Mouse (Mus musculus): Measurements from ENCODE around the gene Hand1.
"Not testable (repeated sequence)": the region's sequence is repeated elsewhere in the genome, so short reads cannot be mapped to it uniquely, and the experiment has no call there.

The Hand1 gene

DNA sequence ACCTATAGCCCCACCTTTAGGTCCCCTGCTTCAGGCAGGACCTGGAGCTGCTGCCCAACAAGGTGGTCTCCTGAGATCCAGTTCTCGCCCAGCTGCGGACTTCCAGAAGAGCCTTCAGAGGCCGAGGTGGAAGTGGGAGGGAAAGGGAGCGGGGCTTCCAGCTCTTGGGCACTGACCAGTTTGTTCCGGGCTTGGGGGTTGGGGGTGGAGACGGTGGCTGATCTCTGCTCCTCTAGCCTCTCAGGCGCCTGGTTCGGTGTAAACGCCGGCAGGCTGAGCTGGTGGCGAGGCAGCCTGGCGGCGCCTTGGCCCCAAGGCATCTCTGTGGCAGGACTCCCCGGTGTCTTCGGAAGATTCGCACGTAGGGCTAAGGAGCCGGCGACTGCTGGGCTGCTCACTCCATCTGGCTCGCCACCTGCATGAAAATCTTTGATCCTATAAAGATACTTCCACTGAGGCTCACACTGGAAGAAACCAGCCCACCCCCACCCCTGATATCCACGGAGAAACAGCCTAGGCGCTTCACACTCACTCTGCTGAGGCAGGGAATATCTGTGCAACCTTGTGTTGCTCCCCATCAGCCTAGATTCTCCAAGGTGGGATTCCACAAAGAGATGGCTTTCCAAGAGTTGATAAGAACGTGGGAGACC lies at the start of gene Hand1:
Gene Hand1, minus strand, starts transcription at position 267 of the 650 bp plus-strand sequence.
- DNase-seq (ENCODE audit: low spot score in 2 of 2): no peak

DNA sequence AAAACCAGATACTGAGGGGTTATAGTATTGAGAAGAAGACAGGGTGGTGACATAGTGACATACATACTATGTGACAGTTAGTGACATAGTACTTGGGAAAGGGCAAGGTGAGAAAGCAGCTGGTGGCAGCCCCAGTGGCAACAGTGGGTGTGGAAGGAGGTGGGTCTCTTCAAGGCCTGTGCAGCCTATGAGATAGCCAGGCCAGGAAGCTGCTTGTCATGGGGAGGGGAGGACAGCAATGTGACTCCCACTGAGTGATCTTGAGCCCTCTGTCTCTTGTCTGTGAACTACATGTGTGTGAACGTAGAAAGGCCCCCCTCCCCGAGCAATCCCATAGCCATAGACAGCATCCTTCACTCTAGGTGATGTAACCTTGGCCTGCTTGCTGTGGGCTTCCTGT lies 43.5 kb upstream of the Hand1 start:
- DNase-seq (ENCODE audit: low spot score in 2 of 2): no peak

DNA sequence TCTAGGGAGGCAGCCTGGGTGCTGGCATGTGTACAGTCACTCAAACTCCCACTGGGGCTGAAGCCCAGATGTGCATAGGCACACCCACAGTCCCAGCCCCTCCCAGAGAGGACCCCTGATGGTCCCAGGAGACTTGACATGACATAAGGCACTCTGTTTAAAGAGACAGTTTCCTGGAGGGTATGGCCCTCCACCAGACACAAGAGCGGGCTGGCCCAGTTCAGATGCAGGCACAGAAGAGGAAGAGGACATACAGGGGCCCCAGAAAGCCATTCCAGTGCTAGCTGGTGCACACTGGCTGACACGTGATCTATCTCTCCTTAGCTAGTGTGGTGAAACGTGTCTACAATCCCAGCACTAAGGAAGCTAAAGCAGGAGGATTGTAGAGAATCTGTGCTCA lies 40.4 kb upstream of the Hand1 start:
- DNase-seq (ENCODE audit: low spot score in 2 of 2): no peak

- peak in 1 of 2 experiments; percentile 6 for DNase-seq (ENCODE audit: low spot score in 2 of 2)
Observed at GRCm38 (mm10) chr11:57868753-57869460, 36.3 kb upstream of the Hand1 start.

DNA sequence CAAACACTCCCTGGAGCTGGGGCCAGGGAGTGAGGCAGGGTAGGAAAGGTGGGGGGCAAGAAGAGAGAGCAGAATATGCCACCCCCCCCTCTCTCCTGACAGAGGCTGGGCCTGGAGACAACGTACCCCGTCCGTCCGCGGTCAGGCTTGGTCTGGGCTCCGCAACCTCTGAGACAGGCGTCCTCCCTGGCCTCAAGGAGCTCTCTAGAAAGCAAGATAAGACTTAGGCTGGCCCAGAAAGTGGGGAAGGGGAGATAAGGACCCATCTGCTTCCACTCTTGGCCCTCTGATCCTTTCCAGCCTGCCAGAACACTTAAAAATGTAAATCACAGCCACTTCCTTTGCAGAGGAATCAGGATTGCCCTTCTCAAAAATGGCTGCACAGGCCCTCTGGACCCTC lies 33.8 kb upstream of the Hand1 start:
- no peak for DNase-seq (ENCODE audit: low spot score in 2 of 2)

GRCm38 (mm10) chr11:57864577-57864976 lies 32.0 kb upstream of the Hand1 start:
- no peak for DNase-seq (ENCODE audit: low spot score in 2 of 2)

DNA sequence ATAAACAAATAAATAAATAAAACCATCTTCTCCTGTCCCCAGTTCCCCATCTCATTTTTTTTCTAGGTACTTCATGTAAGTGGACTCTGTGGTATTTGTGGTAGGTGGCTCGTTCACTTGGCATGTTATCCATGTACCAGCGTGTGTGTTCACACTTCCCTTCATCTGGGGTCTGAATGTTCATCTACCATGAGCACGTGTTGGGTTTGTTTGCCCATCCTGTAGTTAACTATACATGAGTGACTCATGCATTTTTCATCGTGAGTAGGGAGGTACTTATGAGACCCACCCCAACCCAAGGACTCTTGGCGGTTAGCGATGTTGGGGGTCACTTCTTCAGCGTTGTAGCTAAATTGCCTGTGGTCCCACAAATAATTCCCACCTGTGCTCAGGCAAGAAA lies 29.5 kb upstream of the Hand1 start:
- DNase-seq (ENCODE audit: low spot score in 2 of 2): no peak

DNA sequence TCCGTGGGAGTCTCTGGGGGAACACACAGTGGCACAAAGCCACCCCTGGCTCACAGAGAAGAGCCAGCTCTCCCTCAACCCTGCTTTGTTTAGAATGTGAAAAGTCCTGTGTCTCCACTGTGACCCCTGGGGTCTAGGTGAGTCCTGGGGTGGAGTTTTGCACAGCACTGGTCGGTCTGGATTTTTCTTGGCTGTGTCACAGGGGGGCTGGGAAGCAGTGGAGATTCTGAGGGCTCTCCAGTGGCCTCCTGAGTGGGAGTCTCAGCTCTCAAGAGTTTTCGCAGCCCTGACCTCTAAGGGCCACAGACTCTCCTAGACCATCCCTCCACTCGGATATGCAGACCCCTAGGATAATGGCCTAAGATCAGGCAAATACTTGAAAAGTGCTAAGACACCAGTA lies 25.1 kb upstream of the Hand1 start:
- no peak for DNase-seq (ENCODE audit: low spot score in 2 of 2)

DNA sequence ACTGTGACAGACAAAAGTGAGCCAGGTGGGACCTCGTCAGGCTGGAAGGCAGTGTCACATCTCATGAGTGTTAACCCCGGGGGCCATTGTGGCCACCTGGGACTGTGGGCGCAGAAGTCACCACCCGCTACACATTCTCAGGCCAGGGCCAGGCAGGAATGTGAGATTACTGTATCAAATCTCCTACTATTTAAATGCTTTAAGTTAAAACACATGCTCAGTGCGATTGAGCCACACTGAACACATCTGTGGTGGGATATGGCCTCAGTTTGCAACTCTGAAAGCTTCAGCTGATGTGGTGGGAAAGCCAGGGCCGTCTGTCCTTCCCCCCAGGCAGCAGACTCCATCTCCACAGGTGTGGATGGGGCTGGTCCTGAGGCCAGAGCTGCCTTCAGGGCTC lies 21.0 kb upstream of the Hand1 start:
- DNase-seq (ENCODE audit: low spot score in 2 of 2): no peak

GRCm38 (mm10) chr11:57850931-57851330 lies 18.3 kb upstream of the Hand1 start:
- DNase-seq (ENCODE audit: low spot score in 2 of 2): no peak

GRCm38 (mm10) chr11:57850298-57850697 lies 17.7 kb upstream of the Hand1 start:
- DNase-seq (ENCODE audit: low spot score in 2 of 2): no peak

GRCm38 (mm10) chr11:57847396-57847795 lies 14.8 kb upstream of the Hand1 start:
- no peak for DNase-seq (ENCODE audit: low spot score in 2 of 2)

DNA sequence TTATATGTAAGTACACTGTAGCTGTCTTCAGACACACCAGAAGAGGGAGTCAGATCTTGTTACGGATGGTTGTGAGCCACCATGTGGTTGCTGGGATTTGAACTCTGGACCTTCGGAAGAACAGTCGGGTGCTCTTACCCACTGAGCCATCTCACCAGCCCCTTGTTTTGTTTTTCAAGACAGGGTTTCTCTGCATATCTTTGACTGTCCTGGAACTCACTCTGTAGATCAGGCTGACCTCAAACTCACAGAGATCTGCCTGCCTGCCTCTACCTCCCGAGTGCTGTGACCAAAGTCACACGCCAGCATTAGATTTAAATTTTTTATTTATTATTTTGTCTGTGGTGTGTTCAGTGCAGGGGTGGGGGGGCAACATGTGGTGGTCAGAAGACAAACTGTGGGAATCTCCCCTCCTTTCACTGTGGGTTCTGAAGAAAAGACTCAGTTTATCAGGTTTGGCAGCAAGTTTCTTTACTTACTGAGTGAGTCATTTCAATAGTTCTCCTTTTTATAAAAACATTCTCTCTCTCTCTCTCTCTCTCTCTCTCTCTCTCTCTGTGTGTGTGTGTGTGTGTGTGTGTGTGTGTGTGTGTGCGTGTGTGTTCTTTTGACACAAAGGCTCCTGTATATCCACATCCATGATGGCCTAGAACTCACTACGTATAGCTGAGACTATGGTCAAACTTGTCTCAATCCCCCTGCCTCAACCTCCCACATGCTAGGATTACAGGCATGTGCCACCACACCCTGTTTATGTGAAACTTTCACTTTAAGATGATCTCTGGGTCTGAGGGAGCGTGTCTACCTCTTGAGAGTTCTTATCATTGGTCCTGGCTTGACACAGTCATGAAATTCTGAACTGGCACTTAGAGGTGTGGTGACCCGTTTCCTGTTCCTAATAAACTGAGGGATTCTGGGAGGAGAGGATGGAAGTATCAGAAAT lies 14.1 kb upstream of the Hand1 start:
- DNase-seq (ENCODE audit: low spot score in 2 of 2): not testable (repeated sequence)

DNA sequence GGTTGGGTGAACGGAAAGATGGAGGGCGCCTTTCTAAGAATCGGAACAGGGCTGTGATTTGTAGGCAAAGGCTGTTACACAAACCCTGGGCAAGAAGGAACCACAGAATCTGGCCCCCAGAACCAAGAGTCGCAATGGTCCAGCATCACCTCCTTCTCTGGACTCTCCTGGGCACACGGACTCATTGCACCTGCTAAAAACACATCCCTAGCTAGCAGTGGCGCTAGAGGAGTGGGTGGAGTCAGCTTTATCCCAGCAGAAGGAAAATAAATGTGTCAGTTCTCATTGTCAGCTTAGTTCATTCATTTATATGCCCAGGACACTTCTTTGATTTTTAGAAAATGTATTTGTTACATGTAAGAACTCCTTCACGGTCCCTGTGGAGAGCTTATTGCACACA lies 8.8 kb upstream of the Hand1 start:
- DNase-seq (ENCODE audit: low spot score in 2 of 2): no peak

DNA sequence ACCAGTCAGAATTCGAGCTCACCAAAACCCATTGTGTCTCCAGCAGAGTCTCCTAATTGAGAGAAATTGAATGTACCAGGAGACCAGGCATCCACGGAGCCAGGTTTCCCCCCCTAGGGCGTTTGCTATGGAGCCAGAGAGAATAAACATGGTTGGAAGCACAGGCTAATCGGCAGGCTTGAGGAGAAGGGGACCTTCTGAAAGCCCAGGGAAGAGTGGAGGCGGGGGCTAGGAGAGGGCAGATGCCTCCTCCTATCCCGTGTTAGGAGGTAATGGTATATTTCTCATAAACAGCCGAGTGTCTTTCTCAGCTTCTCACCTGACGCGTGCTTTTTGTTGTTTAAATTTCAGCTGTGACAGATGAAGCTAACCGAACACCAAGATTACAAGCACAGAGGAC lies 8.4 kb upstream of the Hand1 start:
- no peak for DNase-seq (ENCODE audit: low spot score in 2 of 2)

- DNase-seq (ENCODE audit: low spot score in 2 of 2): no peak
Observed at GRCm38 (mm10) chr11:57837861-57838680, 5.5 kb upstream of the Hand1 start.

DNA sequence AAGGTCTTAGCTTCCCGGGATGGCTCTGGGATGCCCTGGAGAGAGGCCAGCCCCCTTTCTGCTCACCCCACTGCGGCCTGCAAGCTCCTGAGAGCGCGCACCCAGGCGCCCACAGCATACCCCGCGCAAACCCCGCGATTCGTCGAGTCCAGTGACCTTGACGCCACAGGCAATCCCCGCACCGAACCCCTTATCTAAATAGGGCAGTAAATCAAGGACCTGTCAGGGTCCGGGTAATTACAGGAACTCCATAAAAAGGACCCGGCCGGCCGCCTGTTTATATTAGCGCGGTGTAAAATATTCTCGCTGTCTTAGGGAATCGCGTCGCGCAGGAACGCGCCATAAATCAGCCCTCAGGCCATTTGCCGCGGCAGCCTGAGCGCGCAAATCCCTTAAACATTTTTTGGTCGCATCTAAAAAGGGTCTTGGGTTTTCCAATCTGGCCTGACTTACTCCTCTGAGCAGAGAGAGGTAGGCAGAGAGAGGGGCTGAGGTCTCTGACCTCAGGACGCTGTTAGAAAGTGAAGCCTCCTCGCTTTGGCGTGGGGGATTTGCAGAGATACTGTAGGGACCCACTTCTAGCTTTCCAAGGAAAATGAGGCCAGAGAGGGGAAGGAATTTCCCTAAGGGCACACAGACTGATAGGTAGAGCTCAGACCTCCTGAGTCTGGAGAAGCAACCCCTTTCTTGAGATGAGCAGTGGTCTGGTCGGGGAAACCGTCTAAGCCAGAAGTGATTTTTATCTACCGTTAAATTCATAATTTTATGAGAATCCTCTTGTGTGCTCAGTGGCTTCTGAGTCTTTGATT lies 4.5 kb upstream of the Hand1 start:
- no peak for DNase-seq (ENCODE audit: low spot score in 2 of 2)

DNA sequence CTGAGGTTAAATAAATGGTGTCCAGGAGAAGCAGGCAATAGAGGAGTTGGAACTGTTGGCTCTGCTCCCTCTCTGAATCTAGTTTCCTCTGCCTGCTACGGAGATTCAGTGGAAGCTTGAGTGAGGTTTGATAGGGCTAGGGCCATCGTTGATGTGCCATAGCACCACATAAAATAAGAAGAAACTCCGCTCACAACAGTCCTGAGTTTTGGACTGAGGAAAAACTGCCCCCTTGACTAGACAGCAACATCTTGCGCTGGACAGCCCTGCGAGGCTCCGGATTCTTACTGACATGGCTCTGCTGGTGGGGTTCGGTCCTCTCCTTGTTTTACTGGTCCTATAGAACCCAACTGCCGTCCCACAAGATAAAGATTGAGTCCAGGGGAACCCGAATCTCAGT lies 3.8 kb upstream of the Hand1 start:
- DNase-seq (ENCODE audit: low spot score in 2 of 2): no peak

DNA sequence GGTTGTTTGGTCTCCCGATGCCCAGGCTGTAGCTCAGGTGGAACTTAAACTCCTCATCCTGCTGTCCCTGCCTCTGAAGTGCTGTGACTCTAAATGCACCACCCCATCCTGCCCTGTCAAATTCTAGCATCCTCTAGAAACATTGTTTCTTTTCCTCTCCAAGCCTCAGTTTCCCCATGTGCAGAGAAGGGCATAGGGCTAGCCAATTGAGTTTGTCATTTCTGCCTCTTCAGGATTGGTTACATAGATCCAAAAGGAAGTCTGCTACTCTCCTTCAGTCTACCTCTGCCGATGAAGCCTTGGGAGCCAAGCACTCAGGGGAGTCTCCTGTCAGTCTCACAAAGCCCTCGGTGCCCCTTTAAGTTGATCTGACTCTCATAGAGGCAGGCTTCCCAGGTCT lies 3.3 kb upstream of the Hand1 start:
- DNase-seq (ENCODE audit: low spot score in 2 of 2): no peak

- DNase-seq (ENCODE audit: low spot score in 2 of 2): no peak
Observed at GRCm38 (mm10) chr11:57835331-57835730, 2.7 kb upstream of the Hand1 start.

- no peak for DNase-seq (ENCODE audit: low spot score in 2 of 2)
Observed at GRCm38 (mm10) chr11:57834031-57834430, 1.4 kb upstream of the Hand1 start.
